Mouse (Mus musculus) lung, postnatal 25 days (tissue): Measurements from ENCODE around the gene P2ry6.
A peak's percentile ranks its signal among the peaks of the same experiment; 100 is the strongest.

ENCODE experiments used
- DNase-seq: peaks from one replicate; pipeline ENCODE4 v3.0.0; 2022; ENCODE audit warnings: low spot score

The P2ry6 gene

GRCm38 (mm10) chr7:100916526-100916925 lies 57.9 kb downstream of the P2ry6 start:
- DNase-seq = no peak

GRCm38 (mm10) chr7:100915204-100915603 lies 59.2 kb downstream of the P2ry6 start:
- DNase-seq = no peak

DNA sequence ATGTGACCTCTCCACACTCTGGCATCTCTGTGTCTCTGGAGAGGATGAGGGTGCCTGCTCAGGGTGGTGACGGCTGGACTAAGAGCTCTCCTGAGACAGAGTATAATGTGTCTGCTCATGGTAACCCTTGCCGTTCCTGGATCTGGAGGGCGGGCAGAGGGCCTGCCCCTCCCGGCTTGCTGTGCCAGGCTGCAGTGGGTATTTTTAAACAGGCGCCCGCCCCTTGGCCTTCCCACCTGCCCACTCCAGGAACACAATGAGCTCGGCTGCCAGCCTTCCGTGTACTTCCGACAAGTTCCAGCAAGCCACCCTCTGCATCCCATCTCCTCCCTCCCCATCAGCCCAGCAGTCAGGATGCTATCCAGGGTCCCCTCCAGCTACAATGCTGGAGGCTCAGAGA lies 62.7 kb downstream of the P2ry6 start:
- DNase-seq = no peak

DNA sequence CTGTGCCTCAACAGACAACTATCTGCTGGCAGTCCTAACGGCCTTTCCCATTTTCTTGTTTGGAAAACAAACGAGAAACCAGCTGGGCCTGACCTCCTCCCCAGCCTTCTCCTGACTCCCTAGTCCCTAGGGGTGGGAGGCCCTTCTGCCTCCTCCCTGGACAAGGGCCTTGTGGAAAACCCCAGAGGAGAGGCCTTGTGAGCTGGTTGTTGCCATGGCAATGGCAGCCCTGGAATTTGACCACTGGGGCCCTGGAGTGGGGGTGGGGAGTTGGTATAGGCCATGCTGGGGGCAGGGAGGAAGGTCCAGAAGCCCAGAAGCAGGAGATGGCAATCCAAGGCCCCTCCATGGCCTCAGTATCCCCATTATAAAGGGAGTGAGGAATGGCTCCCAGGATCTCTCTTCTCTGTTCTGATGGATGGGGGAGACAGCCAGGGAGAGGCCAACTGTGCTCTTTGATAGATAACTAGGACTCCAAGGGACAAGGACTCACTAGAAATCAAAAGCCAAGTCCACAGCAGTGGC lies 63.1 kb downstream of the P2ry6 start:
- peak; percentile 54 for DNase-seq

GRCm38 (mm10) chr7:100908567-100908966 lies 65.9 kb downstream of the P2ry6 start:
- DNase-seq = peak; percentile 46

DNA sequence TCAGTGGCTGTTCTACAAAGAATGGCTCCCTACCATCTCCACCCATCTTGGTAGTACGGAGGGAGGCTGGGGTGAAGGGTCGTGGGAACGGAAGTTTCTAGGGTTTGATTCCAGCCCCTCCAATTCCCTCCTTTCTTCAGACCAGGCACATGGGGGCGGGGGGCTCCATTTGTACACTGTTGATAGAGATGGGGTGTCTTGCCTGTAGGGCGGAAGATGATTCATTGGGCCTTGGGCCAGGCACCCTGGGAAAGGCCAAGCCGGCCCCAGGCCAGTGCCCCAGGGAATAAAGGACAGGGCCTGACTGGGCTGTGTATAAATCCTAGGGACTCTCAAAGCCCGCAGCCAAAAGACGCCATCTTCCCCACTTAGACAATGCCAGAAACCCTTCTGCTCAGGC lies 66.4 kb downstream of the P2ry6 start:
- DNase-seq = peak; percentile 47

DNA sequence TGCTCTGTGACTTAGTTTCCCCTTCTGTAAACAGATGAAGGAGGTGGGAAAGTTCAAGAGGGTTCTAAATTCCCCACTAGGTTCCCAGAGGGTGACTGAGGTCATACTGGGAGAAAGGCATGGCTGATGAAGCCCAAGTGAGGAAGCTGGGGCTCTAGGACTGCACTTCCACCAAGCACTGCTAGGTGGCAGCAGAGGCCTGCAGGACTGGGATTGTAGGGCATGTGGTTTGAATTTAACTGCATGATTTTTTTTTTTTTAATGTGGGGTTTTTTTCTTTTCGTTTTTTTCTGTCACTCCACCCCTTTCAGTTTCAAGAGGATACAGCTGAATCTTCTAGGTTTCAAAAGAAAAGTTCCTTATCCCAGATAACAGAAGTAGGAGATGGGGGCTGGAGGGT lies 67.2 kb downstream of the P2ry6 start:
- peak; percentile 84 for DNase-seq

- no peak for DNase-seq
Observed at GRCm38 (mm10) chr7:100906029-100906789, 68.2 kb downstream of the P2ry6 start.

DNA sequence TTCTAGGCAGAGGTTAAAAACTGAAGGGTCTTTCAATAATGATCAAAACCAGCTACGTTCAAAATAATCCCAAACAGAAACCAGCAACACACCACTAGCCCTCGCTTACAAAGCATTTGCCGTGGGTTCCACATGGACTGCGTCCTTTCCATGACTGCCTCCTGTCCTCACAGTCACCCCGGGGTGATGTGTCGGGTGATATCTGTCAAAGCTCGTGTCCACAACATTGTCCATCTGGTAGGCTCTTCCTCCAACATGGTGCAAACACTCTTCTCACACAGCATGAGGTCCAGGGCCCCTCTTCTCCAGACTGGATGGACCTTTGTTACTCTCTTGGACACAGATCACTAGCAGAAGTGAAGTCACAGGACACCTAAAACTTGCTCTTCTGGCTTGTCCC lies 69.4 kb downstream of the P2ry6 start:
- DNase-seq = no peak

GRCm38 (mm10) chr7:100904612-100905011 lies 69.8 kb downstream of the P2ry6 start:
- no peak for DNase-seq

DNA sequence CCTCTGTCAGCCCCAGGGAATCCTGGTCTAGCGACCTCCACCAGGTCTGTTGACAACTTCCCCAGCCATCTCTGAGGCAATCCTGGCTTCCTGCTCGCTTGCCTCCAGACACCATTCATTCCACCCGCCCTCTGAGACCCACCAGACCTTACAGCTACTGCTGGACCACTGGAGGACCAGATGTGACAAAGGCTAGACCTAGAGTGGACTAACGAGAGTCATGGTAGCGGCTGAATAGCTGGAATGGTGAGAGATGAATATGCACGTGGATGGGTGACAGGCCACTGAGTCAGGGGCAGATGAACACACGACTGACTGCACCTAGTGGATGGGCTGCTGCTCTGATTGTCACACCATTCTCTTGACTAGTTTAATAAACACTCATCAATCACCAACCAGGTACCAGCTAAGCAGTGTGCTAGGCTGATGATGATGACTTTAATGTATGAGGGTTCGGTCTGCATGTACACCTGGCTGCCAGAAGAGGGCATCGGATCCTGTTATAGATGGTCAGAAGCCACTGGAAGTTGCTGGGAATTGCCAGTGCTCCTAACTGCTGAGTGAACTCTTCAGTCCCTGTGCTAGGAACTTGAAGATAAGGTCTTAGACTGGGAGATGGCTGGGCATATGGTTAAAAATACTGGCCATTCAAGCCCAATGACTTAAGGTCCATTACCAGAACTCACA lies 71.9 kb downstream of the P2ry6 start:
- no peak for DNase-seq

- DNase-seq = no peak
Observed at GRCm38 (mm10) chr7:100897828-100898227, 76.6 kb downstream of the P2ry6 start.

DNA sequence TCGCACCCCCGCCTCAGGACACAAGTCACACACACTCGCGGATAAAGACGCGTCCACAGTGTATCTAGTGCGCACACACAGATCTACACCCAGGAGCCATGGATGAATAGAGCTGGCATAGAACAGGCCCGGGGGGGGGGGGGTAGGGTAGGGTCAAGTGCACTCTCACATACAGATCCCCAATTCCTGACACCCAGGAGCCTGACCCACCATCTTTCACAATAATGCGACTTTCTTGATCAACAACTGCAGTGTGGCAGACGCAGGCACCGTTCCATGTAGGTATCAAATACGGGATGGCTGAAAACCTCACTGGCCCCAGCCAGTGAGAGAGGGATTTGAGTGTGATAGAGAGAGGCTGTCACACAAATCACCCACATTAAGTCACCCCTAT lies 79.6 kb downstream of the P2ry6 start:
- no peak for DNase-seq

GRCm38 (mm10) chr7:100894057-100894832 lies 80.2 kb downstream of the P2ry6 start:
- no peak for DNase-seq

- DNase-seq = peak; percentile 16
Observed at GRCm38 (mm10) chr7:100893249-100894056, 81.0 kb downstream of the P2ry6 start.
